9 mouse cellular contexts compared by ENCODE assay signal in genomic region chr6:85346028-85346634, GRCm38 (mm10). TPM values are rescaled to one million over a fixed set of nuclear protein-coding genes. Genes with fewer than 3 reads are reported as not detected.
DNase-seq lines count a peak whose midpoint lies in the region; ATAC-seq lines count a peak whose summit lies in the region.
"Had no signal": no experiment of that assay in that cellular context is flagged by ENCODE, and none has a peak within 500 bp of the region (broad histone marks: within the 10 kb centered on the region; RNA-seq: fewer than 3 reads in every experiment).

No protein-coding gene starts in this region.

- H3K4me3 ChIP-seq in hindbrain, embryonic 12.5 days = no peak overlapping the region
- H3K4me3 ChIP-seq: myocyte had no signal

- no peak overlapping the region for H3K4me2 ChIP-seq in hindbrain, embryonic 12.5 days (replicated peaks)

- DNase-seq in Muller cell, postnatal 12 days (ENCODE audit: inconsistent ontology term) = peak; percentile 58
- DNase-seq in cerebellum, adult 8-10 months = peak; percentile 85
- peak; percentile 86 for DNase-seq in layer of hippocampus, adult 9-11 months
- peak; percentile 92 for DNase-seq in lung, postnatal 10 days
- DNase-seq in retina, embryonic 14.5 days (ENCODE audit: low spot score) = peak; percentile 98
- DNase-seq in thymus, postnatal 25 days = peak; percentile 80

- no peaks in the 10 kb centered on the region for H3K4me1 ChIP-seq in hindbrain, embryonic 12.5 days

- H3K9me3 ChIP-seq in hindbrain, embryonic 12.5 days (replicated peaks) = no peaks in the 10 kb centered on the region

- H3K9ac ChIP-seq in hindbrain, embryonic 12.5 days = no peak overlapping the region

- ATAC-seq in frontal cortex, adult (ENCODE audit: low TSS enrichment) = peak; percentile 62
- ATAC-seq in hindbrain, embryonic 12.5 days (ENCODE audit: low FRiP score) = peak; percentile 57

- H3K27me3 ChIP-seq in hindbrain, embryonic 12.5 days = peaks cover 6% of the 10 kb centered on the region; the same call in 1 of the 2 replicates

- no peak overlapping the region for H3K27ac ChIP-seq in hindbrain, embryonic 12.5 days

- H3K36me3 ChIP-seq in hindbrain, embryonic 12.5 days = peaks cover 12% of the 10 kb centered on the region; the same call in 1 of the 2 replicates

- 41% methylated on average over 6 of the region's 6 CpGs for WGBS in hindbrain, embryonic 12.5 days

RNA-seq across cellular contexts. Expression of gene Sfxn5, which starts 12.9 kb away (rescaled TPM):
- 6.8 and 10.0 TPM in 2 replicates for polyA plus RNA-seq in hindbrain, embryonic 12.5 days (2016; fragmentation: Nextera tagmentation; extraction: Ambion mirVana)

RNA-seq across cellular contexts. Expression of gene Rab11fip5, which starts 28.3 kb away (rescaled TPM):
- polyA plus RNA-seq in hindbrain, embryonic 12.5 days (2016; fragmentation: Nextera tagmentation; extraction: Ambion mirVana) = 10.6 and 12.1 TPM in 2 replicates
